Mouse (Mus musculus): ENCODE measurements around the gene Gm572. TPM values are rescaled to one million over a fixed set of nuclear protein-coding genes. Genes with fewer than 3 reads are reported as not detected.
A peak's percentile ranks its signal among the peaks of the same experiment; 100 is the strongest.

Gene Gm572
- polyA plus RNA-seq, 1 experiment from 2014 or later, result 0.17 TPM

- H3K36me3 ChIP-seq (ENCODE audit: control insufficient read depth, insufficient read depth, low read length), result no peaks in the 10 kb centered on the region
- WGBS, result 69% methylated on average over 3 of the region's 3 CpGs
- no peaks in the 10 kb centered on the region for H3K27me3 ChIP-seq (replicated peaks; ENCODE audit: control insufficient read depth, insufficient read depth, low read length)
- H3K4me2 ChIP-seq (ENCODE audit: low read depth, low read length), result no peak overlapping the region
- no peak overlapping the region for H3K4me3 ChIP-seq (ENCODE audit: low read depth, low read length)
- H3K9ac ChIP-seq (ENCODE audit: low read depth, low read length), result no peak overlapping the region
- H3K27ac ChIP-seq (replicated peaks; ENCODE audit: low read depth, low read length), result no peak overlapping the region
- no peak for ATAC-seq (ENCODE audit: low read depth)
- DNase-seq (ENCODE audit: low spot score), result no peak
- no peaks in the 10 kb centered on the region for H3K9me3 ChIP-seq (ENCODE audit: control insufficient read depth, low read length)
- H3K4me1 ChIP-seq (ENCODE audit: control insufficient read depth, insufficient read depth, low read length), result no peaks in the 10 kb centered on the region
These were observed 6.2 kb downstream of the Gm572 start for GRCm38 (mm10) chr4:148649309-148649708.

DNA sequence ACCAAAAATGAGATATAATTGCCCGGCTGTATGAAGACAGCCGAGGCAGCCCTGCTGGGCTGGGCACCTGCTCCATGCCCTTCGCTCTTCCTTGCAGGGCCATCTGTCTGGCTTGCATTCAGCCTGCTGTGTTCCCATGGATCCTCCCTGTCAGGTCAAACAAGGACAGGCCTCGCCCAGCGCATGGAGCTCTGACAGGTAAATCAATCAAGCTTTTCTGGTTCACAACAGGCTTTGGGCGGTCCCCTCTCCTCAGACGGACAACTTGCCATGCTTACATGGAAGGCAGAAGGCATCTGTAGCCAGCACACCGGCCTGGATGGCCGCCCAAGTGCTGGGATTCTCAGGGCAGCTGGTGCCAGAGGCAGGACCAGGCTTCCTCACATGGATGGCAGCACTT lies 7.9 kb downstream of the Gm572 start:
- Histone ChIP-seq H3K4me2 (ENCODE audit: low read depth, low read length) (no peak overlapping the region), H3K9ac (ENCODE audit: low read depth, low read length) (no peak overlapping the region), H3K27me3 (replicated peaks; ENCODE audit: control insufficient read depth, insufficient read depth, low read length) (no peaks in the 10 kb centered on the region), H3K27ac (replicated peaks; ENCODE audit: low read depth, low read length) (no peak overlapping the region), H3K4me3 (ENCODE audit: low read depth, low read length) (no peak overlapping the region), H3K4me1 (ENCODE audit: control insufficient read depth, insufficient read depth, low read length) (no peaks in the 10 kb centered on the region), H3K9me3 (ENCODE audit: control insufficient read depth, low read length) (no peaks in the 10 kb centered on the region), H3K36me3 (ENCODE audit: control insufficient read depth, insufficient read depth, low read length) (no peaks in the 10 kb centered on the region)
- WGBS, result 73% methylated on average over 9 of the region's 9 CpGs
- DNase-seq (ENCODE audit: low spot score) (no peak), ATAC-seq (ENCODE audit: low read depth) (no peak)

- no peaks in the 10 kb centered on the region for H3K36me3 ChIP-seq (ENCODE audit: control insufficient read depth, insufficient read depth, low read length)
- H3K4me2 ChIP-seq (ENCODE audit: low read depth, low read length), result no peak overlapping the region
- no peak for DNase-seq (ENCODE audit: low spot score)
- ATAC-seq (ENCODE audit: low read depth), result no peak
- H3K9me3 ChIP-seq (ENCODE audit: control insufficient read depth, low read length), result no peaks in the 10 kb centered on the region
- no peak overlapping the region for H3K9ac ChIP-seq (ENCODE audit: low read depth, low read length)
- H3K4me1 ChIP-seq (ENCODE audit: control insufficient read depth, insufficient read depth, low read length), result no peaks in the 10 kb centered on the region
- 86% methylated on average over 18 of the region's 18 CpGs for WGBS
- no peak overlapping the region for H3K4me3 ChIP-seq (ENCODE audit: low read depth, low read length)
- no peak overlapping the region for H3K27ac ChIP-seq (replicated peaks; ENCODE audit: low read depth, low read length)
- no peaks in the 10 kb centered on the region for H3K27me3 ChIP-seq (replicated peaks; ENCODE audit: control insufficient read depth, insufficient read depth, low read length)
These were observed 11.7 kb downstream of the Gm572 start for GRCm38 (mm10) chr4:148654701-148655398.

DNA sequence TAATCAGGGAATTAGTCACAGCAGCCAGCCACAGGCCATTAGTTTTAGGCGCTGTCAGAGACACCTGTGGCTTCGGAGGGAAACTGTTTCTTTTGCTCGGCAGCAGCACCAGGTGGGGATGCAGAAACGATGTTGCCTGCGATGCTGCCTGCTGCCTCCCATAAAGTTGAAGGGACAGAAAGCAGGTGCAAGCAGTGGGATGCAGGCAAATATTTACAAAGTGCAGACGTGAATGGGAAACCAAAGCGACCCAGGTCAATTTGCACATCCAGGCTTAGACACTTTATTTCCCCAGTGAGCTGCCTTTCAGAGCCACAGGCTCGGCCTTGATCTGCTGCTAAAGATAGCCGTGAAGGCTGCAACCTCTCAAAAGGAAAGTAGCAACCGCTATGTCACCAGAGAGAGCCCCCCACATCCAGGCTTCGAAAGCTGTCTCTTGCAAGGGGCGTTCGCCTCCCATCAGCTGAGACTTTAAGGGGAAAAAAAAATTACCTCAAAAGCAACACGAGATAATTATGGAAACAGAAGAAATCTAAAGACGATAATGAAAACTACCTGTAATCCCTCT lies 13.7 kb downstream of the Gm572 start:
- ATAC-seq (ENCODE audit: low read depth) (no peak), DNase-seq (ENCODE audit: low spot score) (no peak)
- Histone ChIP-seq H3K4me2 (ENCODE audit: low read depth, low read length) (no peak overlapping the region), H3K27me3 (replicated peaks; ENCODE audit: control insufficient read depth, insufficient read depth, low read length) (no peaks in the 10 kb centered on the region), H3K9ac (ENCODE audit: low read depth, low read length) (no peak overlapping the region), H3K4me1 (ENCODE audit: control insufficient read depth, insufficient read depth, low read length) (no peaks in the 10 kb centered on the region), H3K27ac (replicated peaks; ENCODE audit: low read depth, low read length) (no peak overlapping the region), H3K4me3 (ENCODE audit: low read depth, low read length) (no peak overlapping the region), H3K9me3 (ENCODE audit: control insufficient read depth, low read length) (no peaks in the 10 kb centered on the region), H3K36me3 (ENCODE audit: control insufficient read depth, insufficient read depth, low read length) (no peaks in the 10 kb centered on the region)
- 40% methylated on average over 15 of the region's 15 CpGs for WGBS

DNA sequence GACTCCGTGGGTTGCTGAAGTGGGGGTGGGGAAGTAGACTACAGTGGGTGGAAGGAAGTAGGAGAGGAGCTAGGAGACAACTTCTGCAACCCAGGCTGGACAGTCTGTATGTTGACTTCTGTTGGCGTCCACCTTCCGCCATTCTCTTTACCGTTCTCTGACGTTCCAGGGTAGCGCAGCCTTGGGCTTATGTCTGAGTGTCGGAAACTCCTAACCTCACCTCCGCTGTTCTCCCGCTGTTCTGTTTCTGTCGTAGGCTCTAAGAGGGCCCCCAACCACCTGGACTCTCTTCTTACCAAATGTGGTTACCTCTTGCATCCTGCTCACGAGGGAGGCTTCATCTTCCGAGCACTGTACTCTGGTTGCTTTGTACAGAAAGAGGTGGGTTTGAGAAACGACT lies 14.7 kb downstream of the Gm572 start:
- WGBS, result 82% methylated on average over 13 of the region's 13 CpGs

GRCm38 (mm10) chr4:148660174-148660573 lies 17.1 kb downstream of the Gm572 start:
- 37% methylated on average over 3 of the region's 3 CpGs for WGBS
- no peaks in the 10 kb centered on the region; the same call in 1 of the 2 replicates for H3K4me1 ChIP-seq (ENCODE audit: control insufficient read depth, insufficient read depth, low read length)

More for the DNA sequence above, 14.7 kb downstream of the Gm572 start:
- no peaks in the 10 kb centered on the region for H3K36me3 ChIP-seq (ENCODE audit: control insufficient read depth, insufficient read depth, low read length)
- H3K4me2 ChIP-seq (ENCODE audit: low read depth, low read length), result no peak overlapping the region
- H3K27me3 ChIP-seq (replicated peaks; ENCODE audit: control insufficient read depth, insufficient read depth, low read length), result no peaks in the 10 kb centered on the region
- H3K9me3 ChIP-seq (ENCODE audit: control insufficient read depth, low read length), result no peaks in the 10 kb centered on the region
- no peak for ATAC-seq (ENCODE audit: low read depth)
- DNase-seq (ENCODE audit: low spot score), result no peak
- H3K27ac ChIP-seq (replicated peaks; ENCODE audit: low read depth, low read length), result no peak overlapping the region
- H3K4me1 ChIP-seq (ENCODE audit: control insufficient read depth, insufficient read depth, low read length), result no peaks in the 10 kb centered on the region; the same call in 1 of the 2 replicates
- H3K4me3 ChIP-seq (ENCODE audit: low read depth, low read length), result no peak overlapping the region
- H3K9ac ChIP-seq (ENCODE audit: low read depth, low read length), result no peak overlapping the region

DNA sequence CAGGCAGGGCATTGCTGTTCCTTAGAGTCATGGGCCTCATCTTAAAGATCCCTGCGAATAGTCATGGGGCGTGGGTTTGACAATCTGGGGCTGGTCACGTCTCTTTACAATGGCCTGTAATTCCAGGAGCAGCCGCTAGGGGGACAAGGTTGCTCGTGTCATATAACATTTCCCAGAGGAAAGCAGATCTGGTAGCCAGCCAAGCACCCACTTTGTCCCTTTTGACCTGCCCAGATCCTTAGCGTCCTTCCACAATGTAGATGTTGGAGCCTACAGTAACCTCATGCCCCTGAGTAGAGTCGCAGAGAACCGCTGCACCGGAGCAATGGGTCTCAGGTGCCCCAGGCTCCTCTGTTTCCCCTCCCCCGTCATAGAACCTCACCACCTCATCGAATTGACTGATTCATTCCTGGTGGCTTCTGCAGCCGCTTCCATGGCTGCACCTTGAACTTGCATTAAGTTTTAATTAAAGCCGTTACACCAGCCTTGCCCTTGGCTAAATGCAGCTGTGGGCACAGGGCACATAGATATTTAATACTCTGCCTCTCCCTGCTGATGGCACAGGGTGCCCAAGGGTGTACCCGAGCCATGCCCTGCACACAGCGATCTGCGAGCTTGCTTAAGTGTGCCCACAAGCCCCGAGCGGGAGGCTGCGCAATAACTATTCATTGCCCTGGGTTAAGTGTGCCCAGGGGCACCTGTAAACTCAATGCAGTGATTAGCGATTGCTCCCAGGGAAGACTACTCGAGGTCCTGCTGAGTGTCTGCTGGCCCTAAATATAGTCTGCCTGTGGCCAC lies 19.2 kb downstream of the Gm572 start:
- Histone ChIP-seq H3K9me3 (ENCODE audit: control insufficient read depth, low read length) (no peaks in the 10 kb centered on the region), H3K9ac (ENCODE audit: low read depth, low read length) (no peak overlapping the region), H3K4me3 (ENCODE audit: low read depth, low read length) (no peak overlapping the region), H3K36me3 (ENCODE audit: control insufficient read depth, insufficient read depth, low read length) (no peaks in the 10 kb centered on the region), H3K4me2 (ENCODE audit: low read depth, low read length) (peak overlapping the region; percentile 39), H3K27ac (replicated peaks; ENCODE audit: low read depth, low read length) (no peak overlapping the region), H3K4me1 (ENCODE audit: control insufficient read depth, insufficient read depth, low read length) (no peaks in the 10 kb centered on the region; the same call in 1 of the 2 replicates), H3K27me3 (replicated peaks; ENCODE audit: control insufficient read depth, insufficient read depth, low read length) (peaks cover 8% of the 10 kb centered on the region; the same call in 1 of the 2 replicates)
- ATAC-seq (ENCODE audit: low read depth) (peak; percentile 16; the same call in 1 of the 2 replicates), DNase-seq (ENCODE audit: low spot score) (peak; percentile 68)
- 32% methylated on average over 20 of the region's 21 CpGs for WGBS

More at GRCm38 (mm10) chr4:148660174-148660573, 17.1 kb downstream of the Gm572 start:
- no peaks in the 10 kb centered on the region for H3K36me3 ChIP-seq (ENCODE audit: control insufficient read depth, insufficient read depth, low read length)
- ATAC-seq (ENCODE audit: low read depth), result no peak
- DNase-seq (ENCODE audit: low spot score), result no peak
- no peaks in the 10 kb centered on the region for H3K9me3 ChIP-seq (ENCODE audit: control insufficient read depth, low read length)
- H3K27me3 ChIP-seq (replicated peaks; ENCODE audit: control insufficient read depth, insufficient read depth, low read length), result peaks cover 8% of the 10 kb centered on the region; the same call in 1 of the 2 replicates
- no peak overlapping the region for H3K27ac ChIP-seq (replicated peaks; ENCODE audit: low read depth, low read length)
- H3K9ac ChIP-seq (ENCODE audit: low read depth, low read length), result no peak overlapping the region
- H3K4me3 ChIP-seq (ENCODE audit: low read depth, low read length), result no peak overlapping the region
- no peak overlapping the region for H3K4me2 ChIP-seq (ENCODE audit: low read depth, low read length)

GRCm38 (mm10) chr4:148663326-148663725 lies 20.2 kb downstream of the Gm572 start:
- H3K36me3 ChIP-seq (ENCODE audit: control insufficient read depth, insufficient read depth, low read length), result no peaks in the 10 kb centered on the region
- H3K4me1 ChIP-seq (ENCODE audit: control insufficient read depth, insufficient read depth, low read length), result no peaks in the 10 kb centered on the region; the same call in 1 of the 2 replicates
- no peak overlapping the region for H3K9ac ChIP-seq (ENCODE audit: low read depth, low read length)
- no peak for ATAC-seq (ENCODE audit: low read depth)
- WGBS, result 81% methylated on average over 7 of the region's 7 CpGs
- no peaks in the 10 kb centered on the region for H3K9me3 ChIP-seq (ENCODE audit: control insufficient read depth, low read length)
- H3K4me3 ChIP-seq (ENCODE audit: low read depth, low read length), result no peak overlapping the region
- no peak for DNase-seq (ENCODE audit: low spot score)
- peaks cover 8% of the 10 kb centered on the region; the same call in 1 of the 2 replicates for H3K27me3 ChIP-seq (replicated peaks; ENCODE audit: control insufficient read depth, insufficient read depth, low read length)
- H3K4me2 ChIP-seq (ENCODE audit: low read depth, low read length), result no peak overlapping the region
- H3K27ac ChIP-seq (replicated peaks; ENCODE audit: low read depth, low read length), result no peak overlapping the region
